Mouse (Mus musculus): ENCODE measurements around the gene Recql.

The Recql gene

GRCm38 (mm10) chr6:142387011-142387754, at the start of gene Recql, which contains the start of gene Golt1b:
Recql (minus strand) TSS chr6:142387087.
Golt1b (plus strand) TSS chr6:142387221.
- peak; percentile 89 for DNase-seq (ENCODE audit: low read depth)

DNA sequence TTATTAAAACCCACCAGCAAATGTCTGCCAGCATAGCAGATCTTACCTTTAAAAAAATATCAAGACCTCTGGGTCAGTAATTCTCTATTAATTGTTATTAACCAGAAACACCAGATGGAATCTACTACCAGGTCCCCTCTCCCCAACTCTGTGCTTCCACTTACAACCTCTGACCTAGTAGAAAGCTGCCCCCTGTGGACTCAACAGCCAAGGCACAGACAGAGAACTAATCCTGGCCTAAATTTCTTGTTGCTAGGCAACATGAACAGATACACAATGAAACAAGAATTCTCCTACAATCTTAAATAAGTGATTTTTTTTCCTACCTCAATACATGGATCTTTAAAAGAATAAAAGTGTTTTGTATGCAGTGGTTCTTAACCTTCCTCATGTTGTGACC, 42.2 kb upstream of the Recql start:
- DNase-seq (ENCODE audit: low read depth) = no peak

DNA sequence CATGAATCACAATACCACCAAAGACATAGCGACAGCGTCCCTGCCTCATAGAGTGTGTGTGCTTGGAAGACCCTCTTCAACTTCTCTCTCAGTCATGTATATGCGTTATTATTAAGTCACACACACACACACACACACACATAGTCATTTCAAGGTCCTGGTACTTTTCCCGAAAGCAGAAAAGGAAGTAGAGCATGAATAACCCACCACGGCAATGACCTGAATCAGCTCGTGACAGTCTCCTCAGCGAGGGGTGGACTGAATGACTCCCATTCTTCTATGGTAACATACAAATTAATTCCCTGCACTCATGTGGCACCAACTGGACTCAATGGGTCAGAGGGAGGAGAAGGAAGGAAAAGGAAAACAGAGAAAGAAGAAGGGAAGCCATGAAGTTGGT, 38.1 kb upstream of the Recql start:
- no peak for DNase-seq (ENCODE audit: low read depth)

DNA sequence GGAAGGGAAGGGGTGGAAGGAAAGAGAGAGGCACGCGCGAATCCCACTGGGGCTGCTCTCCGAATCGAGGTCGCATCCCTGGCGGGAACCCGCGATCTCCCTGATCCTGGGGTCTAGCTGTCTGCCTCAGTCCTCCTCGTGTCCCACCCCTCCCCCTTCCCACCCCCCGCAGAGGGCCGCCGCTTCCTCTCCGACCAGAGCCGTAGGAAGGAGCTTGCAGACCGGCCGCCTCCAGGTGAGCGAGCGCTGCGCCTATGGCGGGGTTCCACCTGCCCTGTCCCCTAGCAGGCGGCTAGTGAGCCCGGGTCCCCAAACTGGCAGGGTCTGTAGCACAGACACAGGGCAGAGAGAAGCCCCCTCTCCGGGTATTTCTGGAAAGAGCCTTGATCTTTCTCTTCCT, 27.7 kb upstream of the Recql start:
- DNase-seq (ENCODE audit: low read depth) = no peak

DNA sequence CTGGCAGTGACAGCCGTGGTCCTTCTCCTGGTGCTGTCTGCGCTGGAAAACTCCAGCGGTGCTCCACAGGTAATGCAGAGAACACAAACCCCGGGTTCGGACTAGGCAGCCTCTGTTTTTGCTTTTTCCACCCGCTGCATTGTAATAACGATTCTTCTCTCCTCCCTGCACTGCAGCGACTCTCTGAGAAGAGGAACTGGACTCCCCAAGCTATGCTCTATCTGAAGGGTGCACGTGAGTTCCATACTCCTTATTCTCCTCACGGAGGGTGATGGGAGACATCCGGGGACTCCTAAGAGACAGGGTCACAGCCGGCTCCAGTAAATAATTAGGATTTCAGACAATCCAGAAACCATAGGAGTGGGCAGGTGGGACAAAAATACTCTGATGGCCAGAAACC, 27.0 kb upstream of the Recql start:
- DNase-seq (ENCODE audit: low read depth) = no peak

DNA sequence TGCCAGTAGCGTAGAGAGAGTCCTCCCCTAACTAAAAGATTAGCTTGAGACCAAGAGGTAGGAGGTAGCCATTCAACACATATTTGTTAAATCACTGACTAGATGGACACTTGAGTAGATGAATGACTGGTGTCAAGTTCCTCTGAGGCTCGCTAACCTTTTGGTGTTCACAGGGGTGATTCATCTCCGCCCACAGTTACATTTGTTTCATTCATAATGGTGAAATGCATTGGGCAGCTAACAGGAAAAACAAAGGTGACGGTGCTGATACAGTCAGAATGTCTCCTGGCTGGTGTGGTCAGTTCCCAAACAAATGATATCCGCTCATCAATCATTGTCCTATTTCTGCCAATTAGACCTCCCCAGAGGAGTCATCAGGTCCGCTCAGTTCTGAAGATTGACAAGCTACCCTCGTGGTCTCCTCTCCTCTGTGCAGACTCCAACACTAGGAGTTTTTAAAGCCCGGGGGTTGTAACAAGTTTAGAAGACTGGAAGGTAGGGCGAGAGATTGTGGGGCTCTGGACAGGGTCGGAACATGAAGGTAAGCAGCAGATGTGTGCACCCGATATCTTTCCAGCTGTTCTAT, 26.1 kb upstream of the Recql start, which contains the start of gene Spx:
TSS of gene Spx (plus strand) at position 536 of the 586 bp plus-strand sequence.
- DNase-seq (ENCODE audit: low read depth) = no peak

GRCm38 (mm10) chr6:142411140-142411539, 24.3 kb upstream of the Recql start:
- no peak for DNase-seq (ENCODE audit: low read depth)

DNA sequence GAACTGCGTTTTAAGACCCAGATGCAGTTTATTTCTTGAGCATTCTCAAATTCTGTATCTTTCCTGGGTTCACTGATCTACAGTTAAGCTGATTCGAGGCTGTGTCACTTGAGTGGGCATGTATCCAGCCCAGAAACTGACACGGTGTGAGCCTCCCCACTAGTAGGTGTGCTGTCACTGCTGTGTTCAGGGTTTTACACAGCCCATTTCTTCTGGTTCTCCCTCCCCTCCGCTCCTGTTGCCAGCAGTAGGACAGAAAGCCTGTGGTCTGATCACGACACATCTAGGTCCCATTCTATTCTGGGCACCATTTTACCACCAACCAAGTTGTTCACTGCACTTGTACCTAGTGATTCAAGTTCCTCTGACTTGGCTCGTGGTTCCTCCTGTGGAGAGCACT, 8.9 kb upstream of the Recql start:
- DNase-seq (ENCODE audit: low read depth) = no peak

DNA sequence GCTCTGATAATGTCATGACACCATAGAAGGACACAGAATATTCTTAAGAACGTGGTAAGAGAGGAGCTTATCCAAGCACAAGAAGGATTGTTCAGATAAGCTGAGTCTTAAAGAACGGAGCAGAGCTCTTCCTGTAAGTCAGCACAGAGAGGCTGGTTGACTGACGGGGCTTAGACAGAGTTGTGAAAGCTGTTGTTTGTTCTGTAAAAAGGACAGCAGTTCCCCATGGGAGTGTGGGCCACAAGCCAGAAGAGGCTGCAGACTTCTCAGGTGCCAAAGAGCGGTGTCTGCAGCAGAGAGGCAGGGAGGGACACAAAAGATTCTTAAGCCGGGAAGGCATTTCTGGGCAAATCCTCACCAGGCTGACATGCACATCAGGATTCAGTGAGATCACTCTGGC, 7.8 kb upstream of the Recql start:
- DNase-seq (ENCODE audit: low read depth) = no peak

- DNase-seq (ENCODE audit: low read depth) = no peak
Measured at GRCm38 (mm10) chr6:142392312-142392711, 5.4 kb upstream of the Recql start.

- DNase-seq (ENCODE audit: low read depth) = no peak
Measured at GRCm38 (mm10) chr6:142389101-142389500, 2.2 kb upstream of the Recql start.

GRCm38 (mm10) chr6:142387755-142388271, 926 bp upstream of the Recql start:
- DNase-seq (ENCODE audit: low read depth) = no peak

GRCm38 (mm10) chr6:142386285-142387010, 439 bp downstream of the Recql start:
- no peak for DNase-seq (ENCODE audit: low read depth)

- DNase-seq (ENCODE audit: low read depth) = no peak
Measured at GRCm38 (mm10) chr6:142384521-142384920, 2.4 kb downstream of the Recql start.

DNA sequence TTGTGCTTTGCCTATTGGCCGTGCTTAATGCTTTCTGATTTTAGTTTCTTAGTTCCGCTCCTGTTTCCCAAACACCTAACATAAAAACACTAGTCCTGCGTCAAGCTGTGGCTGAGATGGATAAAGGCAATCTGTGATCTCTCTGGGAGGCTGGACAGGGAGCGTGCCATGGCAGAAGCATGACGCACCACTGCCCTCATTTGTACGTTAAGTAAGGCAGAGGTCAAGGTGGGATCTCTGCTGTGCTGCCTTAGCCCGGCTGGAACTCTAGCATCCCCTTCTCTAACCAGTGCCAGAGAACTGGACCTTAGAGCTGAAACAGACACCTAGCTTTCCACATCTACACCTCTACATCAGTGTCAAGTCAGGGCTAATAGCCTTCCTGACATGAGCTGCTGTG, 5.3 kb downstream of the Recql start:
- no peak for DNase-seq (ENCODE audit: low read depth)

DNA sequence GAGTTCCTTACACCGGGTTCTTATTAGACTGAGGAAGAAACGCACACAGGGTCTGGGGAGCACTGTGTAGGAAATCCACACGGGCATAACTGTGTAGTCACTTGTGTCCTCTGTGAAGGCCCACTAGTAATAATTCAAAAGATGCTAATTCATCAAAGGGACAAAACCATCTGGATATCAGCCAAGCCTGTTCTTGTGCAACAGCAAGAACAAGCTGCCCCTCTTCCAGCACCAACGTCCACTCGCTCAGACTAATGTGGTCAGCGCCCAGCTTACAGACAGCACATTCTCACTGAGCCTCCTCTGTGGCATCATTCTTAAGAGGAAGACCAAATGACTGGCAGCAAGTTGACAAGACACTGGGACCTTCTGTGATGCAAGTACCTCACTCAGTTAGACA, 6.9 kb downstream of the Recql start:
- DNase-seq (ENCODE audit: low read depth) = no peak

- DNase-seq (ENCODE audit: low read depth) = no peak
Measured at GRCm38 (mm10) chr6:142378576-142379330, 8.1 kb downstream of the Recql start.

DNA sequence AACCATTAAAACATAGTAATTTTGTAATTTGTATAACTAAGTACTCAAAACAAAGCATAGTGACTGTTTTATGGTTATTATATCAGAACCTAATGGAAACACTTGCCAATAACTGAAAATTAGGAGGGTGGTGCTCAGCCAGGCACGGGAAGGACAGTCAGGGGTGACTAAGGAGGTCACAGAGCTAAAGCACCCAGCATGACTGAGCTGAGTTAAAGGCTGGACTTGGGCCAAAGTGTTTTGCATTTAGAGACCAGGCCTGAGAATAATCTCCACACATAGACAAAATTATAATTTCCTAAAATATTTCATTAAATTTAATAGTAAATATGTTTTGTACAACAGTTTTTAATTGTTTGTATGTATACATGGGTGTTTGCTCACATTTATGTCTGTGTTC, 9.8 kb downstream of the Recql start:
- DNase-seq (ENCODE audit: low read depth) = no peak

- DNase-seq (ENCODE audit: low read depth) = no peak
Measured at GRCm38 (mm10) chr6:142369568-142369967, 17.3 kb downstream of the Recql start.

DNA sequence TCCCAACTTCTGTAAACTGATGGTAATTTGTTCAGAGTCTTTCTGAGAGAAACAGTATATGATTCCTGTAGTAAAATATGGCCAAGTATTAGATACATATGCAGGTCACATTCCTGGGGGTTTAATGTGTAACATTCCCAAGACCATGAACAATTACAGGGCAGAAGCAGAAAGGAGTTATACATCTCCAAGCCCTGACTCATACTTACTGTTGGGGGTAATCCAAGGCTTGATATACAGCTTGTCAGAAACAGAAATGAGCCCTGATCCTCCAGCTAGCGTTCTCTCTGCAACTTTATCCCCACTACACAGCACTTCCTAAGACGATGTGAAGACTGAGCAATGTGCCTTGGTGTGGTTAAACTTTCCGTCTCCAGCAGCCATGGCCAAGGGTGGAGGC, 19.3 kb downstream of the Recql start:
- no peak for DNase-seq (ENCODE audit: low read depth)

GRCm38 (mm10) chr6:142366473-142367018, 20.3 kb downstream of the Recql start:
- DNase-seq (ENCODE audit: low read depth) = no peak

All from c-Kit-positive CD71-negative TER-119-negative erythroid progenitor cells, embryonic 14.5 days (primary cell).